In genomic region chr4:98603131-98603530, GRCm38 (mm10) we compare ENCODE assay signal across 29 mouse cellular contexts.
A peak's percentile ranks its signal among the peaks of the same experiment; 100 is the strongest.
DNase-seq lines count a peak whose midpoint lies in the region; ATAC-seq and TF ChIP-seq lines count a peak whose summit lies in the region.
"Had no signal": no experiment of that assay in that cellular context is flagged by ENCODE, and none has a peak within 500 bp of the region (broad histone marks: within the 10 kb centered on the region; RNA-seq: fewer than 3 reads in every experiment).

No protein-coding gene starts in this region.

- H3K36me3 ChIP-seq in kidney, postnatal 0 days (ENCODE audit: insufficient read depth, low read length): no peaks in the 10 kb centered on the region
- H3K36me3 ChIP-seq in thymus, adult 2 months (ENCODE audit: control insufficient read depth, insufficient read depth, low read length): no peaks in the 10 kb centered on the region
- no peaks in the 10 kb centered on the region for H3K36me3 ChIP-seq in embryonic facial prominence, embryonic 13.5 days
- H3K36me3 ChIP-seq in limb, embryonic 13.5 days: no peaks in the 10 kb centered on the region
- H3K36me3 ChIP-seq: embryonic facial prominence, embryonic 12.5 days; G1E; heart, embryonic 12.5 days; heart, embryonic 15.5 days; hindbrain, embryonic 10.5 days; hindbrain, embryonic 13.5 days had no signal

- no peak for ATAC-seq in kidney, postnatal 0 days (replicated peaks; ENCODE audit: low FRiP score, low read depth)
- no peak for ATAC-seq in embryonic facial prominence, embryonic 13.5 days (ENCODE audit: insufficient number of reproducible peaks, insufficient read depth, low FRiP score, low TSS enrichment, low read depth)
- ATAC-seq in limb, embryonic 13.5 days (ENCODE audit: low FRiP score, low read depth): no peak
- ATAC-seq: forebrain, embryonic 14.5 days; hindbrain, embryonic 16.5 days had no signal

- no peaks in the 10 kb centered on the region for H3K4me1 ChIP-seq in kidney, postnatal 0 days (replicated peaks; ENCODE audit: insufficient read depth, low read length)
- H3K4me1 ChIP-seq in thymus, adult 2 months (replicated peaks; ENCODE audit: control insufficient read depth, insufficient read depth, low read length): peaks cover 7% of the 10 kb centered on the region
- peaks cover 11% of the 10 kb centered on the region for H3K4me1 ChIP-seq in embryonic facial prominence, embryonic 13.5 days
- H3K4me1 ChIP-seq in limb, embryonic 13.5 days: peaks cover 40% of the 10 kb centered on the region
- H3K4me1 ChIP-seq: embryonic facial prominence, embryonic 12.5 days; heart, embryonic 15.5 days; hindbrain, embryonic 10.5 days had no signal

- no peak overlapping the region for H3K4me3 ChIP-seq in kidney, postnatal 0 days (replicated peaks; ENCODE audit: low read depth, low read length)
- H3K4me3 ChIP-seq in thymus, adult 2 months (ENCODE audit: control insufficient read depth, insufficient read depth, low read length): no peak overlapping the region
- no peak overlapping the region for H3K4me3 ChIP-seq in embryonic facial prominence, embryonic 13.5 days
- no peak overlapping the region for H3K4me3 ChIP-seq in limb, embryonic 13.5 days
- H3K4me3 ChIP-seq: embryonic facial prominence, embryonic 12.5 days; heart, embryonic 12.5 days; heart, embryonic 15.5 days; hindbrain, embryonic 10.5 days; hindbrain, embryonic 13.5 days had no signal

- no peak for DNase-seq in kidney, postnatal 0 days (ENCODE audit: low spot score)
- no peak for DNase-seq in kidney, postnatal 14 days
- no peak for DNase-seq in thymus, adult 2 months
- DNase-seq in thymus, postnatal 10 days (ENCODE audit: low spot score in 2 of 2): no peak
- no peak for DNase-seq in cerebellum, postnatal 36 days
- DNase-seq in urinary bladder, postnatal 4 days (ENCODE audit: low spot score in 2 of 2): no peak
- DNase-seq: adrenal gland, adult 2 months; adrenal gland, postnatal 14 days; B cell, adult 2 months; cerebellum, adult 11 months; cerebellum, adult 2 months; cerebellum, adult 9-11 months; cerebellum, postnatal 25 days; embryo, embryonic 11 days; gastrocnemius, postnatal 25 days; heart, adult 18-20 months; heart, postnatal 10 days; heart, postnatal 36 days had no signal

- TF ChIP-seq CTCF in kidney, postnatal 0 days (IDR thresholded peaks at IDR 0.05; ENCODE audit: low read depth): no peak
- TF ChIP-seq CTCF in thymus, adult 2 months (IDR thresholded peaks at IDR 0.05; ENCODE audit: borderline replicate concordance, control insufficient read depth, extremely low read depth, insufficient read depth, low read length, poor library complexity): no peak

- no peak overlapping the region for H3K4me2 ChIP-seq in kidney, postnatal 0 days (ENCODE audit: low read length)
- H3K4me2 ChIP-seq in embryonic facial prominence, embryonic 13.5 days: no peak overlapping the region
- H3K4me2 ChIP-seq in limb, embryonic 13.5 days (replicated peaks): no peak overlapping the region
- H3K4me2 ChIP-seq: embryonic facial prominence, embryonic 12.5 days; heart, embryonic 12.5 days; heart, embryonic 15.5 days; hindbrain, embryonic 13.5 days had no signal

- no peaks in the 10 kb centered on the region for H3K27me3 ChIP-seq in kidney, postnatal 0 days (ENCODE audit: insufficient read depth, low read length)
- H3K27me3 ChIP-seq in thymus, adult 2 months (ENCODE audit: control insufficient read depth, insufficient read depth, low read length): no peaks in the 10 kb centered on the region
- no peaks in the 10 kb centered on the region for H3K27me3 ChIP-seq in embryonic facial prominence, embryonic 13.5 days
- H3K27me3 ChIP-seq in limb, embryonic 13.5 days: no peaks in the 10 kb centered on the region
- H3K27me3 ChIP-seq: CH12.LX; embryonic facial prominence, embryonic 12.5 days; heart, embryonic 12.5 days; heart, embryonic 15.5 days; hindbrain, embryonic 13.5 days had no signal

- peak overlapping the region; percentile 21; the same call in 1 of the 2 replicates for H3K27ac ChIP-seq in kidney, postnatal 0 days
- peak overlapping the region; percentile 70 for H3K27ac ChIP-seq in thymus, adult 2 months (ENCODE audit: control insufficient read depth, insufficient read depth, low read length)
- peak overlapping the region; percentile 1; the same call in 1 of the 2 replicates for H3K27ac ChIP-seq in embryonic facial prominence, embryonic 13.5 days
- peak overlapping the region; percentile 69; the same call in 1 of the 2 replicates for H3K27ac ChIP-seq in limb, embryonic 13.5 days
- H3K27ac ChIP-seq: embryonic facial prominence, embryonic 12.5 days; heart, embryonic 15.5 days; hindbrain, embryonic 10.5 days; hindbrain, embryonic 13.5 days had no signal

- H3K9ac ChIP-seq in kidney, postnatal 0 days (ENCODE audit: low read depth, low read length): no peak overlapping the region
- H3K9ac ChIP-seq in embryonic facial prominence, embryonic 13.5 days: no peak overlapping the region
- H3K9ac ChIP-seq in limb, embryonic 13.5 days: 0 out of 2 replicates have a peak overlapping the region, but pooled peaks have one; percentile 31
- H3K9ac ChIP-seq: embryonic facial prominence, embryonic 12.5 days; heart, embryonic 12.5 days; heart, embryonic 15.5 days; hindbrain, embryonic 13.5 days had no signal

- H3K9me3 ChIP-seq in kidney, postnatal 0 days (replicated peaks; ENCODE audit: low read length): no peaks in the 10 kb centered on the region
- no peaks in the 10 kb centered on the region for H3K9me3 ChIP-seq in embryonic facial prominence, embryonic 13.5 days
- H3K9me3 ChIP-seq in limb, embryonic 13.5 days: no peaks in the 10 kb centered on the region
- H3K9me3 ChIP-seq: embryonic facial prominence, embryonic 12.5 days; heart, embryonic 12.5 days; heart, embryonic 15.5 days; hindbrain, embryonic 10.5 days; hindbrain, embryonic 13.5 days had no signal

- 53% methylated on average over 6 of the region's 6 CpGs for WGBS in kidney, postnatal 0 days
- WGBS in thymus, adult 2 months: 27% methylated on average over 6 of the region's 6 CpGs
- WGBS in embryonic facial prominence, embryonic 13.5 days: 48% methylated on average over 6 of the region's 6 CpGs
- WGBS in limb, embryonic 13.5 days: 40% methylated on average over 6 of the region's 6 CpGs

- no peak for TF ChIP-seq POLR2A in thymus, adult 2 months (IDR thresholded peaks at IDR 0.05; ENCODE audit: control insufficient read depth, extremely low read depth, insufficient read depth, low read length, poor library complexity)

Comparison
In these comparisons a context has a peak if more than half of its experiments do, and no peak if none do; other contexts are left out.
1. H3K27ac ChIP-seq: peak in every context shown above with its lines; median percentile 70 in thymus, adult 2 months; 69 in limb, embryonic 13.5 days; 21 in kidney, postnatal 0 days; 1 in embryonic facial prominence, embryonic 13.5 days.